Mouse (Mus musculus): Measurements from ENCODE around the gene Olig2. TPM values are rescaled to one million over a fixed set of nuclear protein-coding genes. Genes with fewer than 3 reads are reported as not detected.
"Not testable (repeated sequence)": the region's sequence is repeated elsewhere in the genome, so short reads cannot be mapped to it uniquely, and the experiment has no call there.

The Olig2 gene
- total RNA-seq, 2 experiments from 2014 or later = not detected

DNA sequence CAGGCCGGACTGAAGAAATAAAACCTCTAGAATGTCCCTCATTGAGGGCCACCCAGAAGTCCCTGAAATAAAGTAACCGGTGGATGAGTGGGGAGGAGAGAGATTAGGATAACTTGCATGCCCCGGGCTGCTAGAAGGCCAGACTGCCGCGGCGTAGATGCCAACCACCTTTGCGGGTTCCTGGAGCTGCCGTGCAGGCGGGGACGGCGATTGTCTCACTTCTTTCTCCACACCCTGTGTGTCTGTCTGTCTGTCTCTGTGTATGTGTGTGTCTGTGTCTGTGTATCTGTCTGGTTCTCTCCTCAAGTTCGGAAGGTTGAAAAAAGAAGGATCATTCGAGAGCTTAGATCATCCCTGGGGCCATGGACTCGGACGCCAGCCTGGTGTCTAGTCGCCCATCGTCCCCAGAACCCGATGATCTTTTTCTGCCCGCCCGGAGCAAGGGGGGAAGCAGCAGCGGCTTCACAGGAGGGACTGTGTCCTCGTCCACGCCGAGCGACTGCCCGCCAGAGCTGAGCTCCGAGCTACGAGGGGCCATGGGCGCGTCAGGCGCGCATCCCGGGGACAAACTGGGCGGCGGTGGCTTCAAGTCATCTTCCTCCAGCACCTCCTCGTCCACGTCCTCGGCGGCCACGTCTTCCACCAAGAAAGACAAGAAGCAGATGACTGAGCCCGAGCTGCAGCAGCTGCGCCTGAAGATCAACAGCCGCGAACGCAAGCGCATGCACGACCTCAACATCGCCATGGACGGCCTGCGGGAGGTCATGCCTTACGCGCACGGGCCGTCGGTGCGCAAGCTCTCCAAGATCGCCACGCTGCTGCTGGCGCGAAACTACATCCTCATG is 1.0 kb downstream of the Olig2 start:
- no peak for DNase-seq
- intact Hi-C loops (cut with DNase I) = no loop called here

- intact Hi-C loops (cut with DNase I) = no loop called here
- no peak for DNase-seq
These were observed 1.9 kb downstream of the Olig2 start for GRCm38 (mm10) chr16:91226883-91227759.

- no peak for DNase-seq
- intact Hi-C loops (cut with DNase I) = no loop called here
These were observed 2.4 kb downstream of the Olig2 start for GRCm38 (mm10) chr16:91227760-91228043.

DNA sequence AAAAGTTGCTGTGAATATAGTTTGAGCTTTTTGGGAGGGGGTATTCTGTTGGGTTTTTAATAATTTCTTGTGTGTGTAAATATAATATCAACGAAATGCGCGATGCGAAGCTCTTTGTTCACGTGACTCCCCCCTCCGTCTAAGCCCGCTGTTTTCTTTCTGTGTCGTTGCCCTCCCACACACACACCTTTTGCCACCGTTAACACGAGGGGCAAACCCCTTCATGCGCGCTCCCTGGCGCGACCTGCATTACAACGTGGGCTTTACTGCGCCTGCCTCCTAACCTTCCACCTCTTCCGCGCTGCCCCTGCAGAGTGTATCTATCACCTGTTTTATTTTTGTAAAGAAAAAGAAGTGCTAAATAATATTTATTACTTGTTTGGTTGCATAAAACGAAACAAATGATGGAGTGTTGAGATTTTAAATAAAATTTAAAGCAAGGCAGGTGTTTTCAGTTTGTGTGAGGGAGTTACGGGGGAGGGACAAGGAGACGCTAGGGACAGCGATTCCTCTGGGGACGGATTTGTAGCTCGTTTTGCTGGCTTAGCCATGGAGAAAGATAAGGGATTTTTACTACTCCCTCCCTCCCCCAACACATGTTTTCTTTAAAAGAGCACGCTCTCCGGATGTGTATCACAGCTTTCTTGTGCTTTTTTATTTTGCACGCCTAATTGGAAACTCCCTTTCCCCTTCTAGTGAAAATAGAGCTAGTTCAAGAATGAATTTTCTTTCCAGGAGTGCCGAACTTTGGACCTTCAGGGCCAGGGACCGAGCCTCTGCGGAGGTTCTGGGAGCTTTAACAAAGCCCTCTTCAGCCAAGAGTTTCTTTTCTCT is 3.2 kb downstream of the Olig2 start:
- no peak for DNase-seq
- intact Hi-C loops (cut with DNase I) = no loop called here

GRCm38 (mm10) chr16:91229072-91229348 is 3.8 kb downstream of the Olig2 start:
- DNase-seq = no peak
- intact Hi-C loops (cut with DNase I) = no loop called here

GRCm38 (mm10) chr16:91229643-91230042 is 4.4 kb downstream of the Olig2 start:
- intact Hi-C loops (cut with DNase I) = no loop called here
- DNase-seq = no peak

DNA sequence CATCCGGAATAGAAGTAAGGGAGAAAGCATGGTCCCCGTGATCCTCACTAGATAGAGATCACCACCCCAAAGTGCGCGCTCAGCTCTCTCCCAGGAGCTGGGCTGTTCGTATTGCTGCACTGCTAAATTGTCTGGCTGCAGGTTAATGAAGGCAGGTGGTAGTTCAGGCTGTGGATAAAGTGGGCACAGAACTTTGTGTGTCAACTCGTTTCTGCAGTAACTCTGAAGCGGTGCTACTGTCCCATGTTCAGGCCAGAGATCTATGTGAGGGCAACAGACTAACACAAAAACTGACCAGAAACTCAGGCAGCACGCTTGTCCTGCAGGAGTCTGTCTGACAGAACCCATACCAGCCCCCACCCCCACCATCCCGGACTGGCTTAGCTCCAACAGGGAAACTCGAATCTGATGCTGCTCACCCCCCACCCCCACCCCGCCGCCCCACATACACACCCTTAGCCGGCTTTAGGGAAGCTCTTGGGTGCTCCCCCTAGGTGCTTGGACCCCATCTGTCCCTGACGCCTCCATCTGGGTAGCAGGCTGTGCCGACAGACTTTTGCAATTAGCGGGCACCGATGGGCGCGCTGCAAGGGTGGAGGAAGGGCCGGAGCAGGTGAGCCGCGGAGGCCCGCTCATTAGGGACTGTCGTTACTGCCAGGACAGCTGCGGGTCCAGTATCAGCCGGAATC is 6.7 kb downstream of the Olig2 start:
- no peak for DNase-seq
- intact Hi-C loops (cut with DNase I) = no loop called here

- no peak for DNase-seq
- intact Hi-C loops (cut with DNase I) = no loop called here
These were observed 7.4 kb downstream of the Olig2 start for GRCm38 (mm10) chr16:91232470-91233240.

DNA sequence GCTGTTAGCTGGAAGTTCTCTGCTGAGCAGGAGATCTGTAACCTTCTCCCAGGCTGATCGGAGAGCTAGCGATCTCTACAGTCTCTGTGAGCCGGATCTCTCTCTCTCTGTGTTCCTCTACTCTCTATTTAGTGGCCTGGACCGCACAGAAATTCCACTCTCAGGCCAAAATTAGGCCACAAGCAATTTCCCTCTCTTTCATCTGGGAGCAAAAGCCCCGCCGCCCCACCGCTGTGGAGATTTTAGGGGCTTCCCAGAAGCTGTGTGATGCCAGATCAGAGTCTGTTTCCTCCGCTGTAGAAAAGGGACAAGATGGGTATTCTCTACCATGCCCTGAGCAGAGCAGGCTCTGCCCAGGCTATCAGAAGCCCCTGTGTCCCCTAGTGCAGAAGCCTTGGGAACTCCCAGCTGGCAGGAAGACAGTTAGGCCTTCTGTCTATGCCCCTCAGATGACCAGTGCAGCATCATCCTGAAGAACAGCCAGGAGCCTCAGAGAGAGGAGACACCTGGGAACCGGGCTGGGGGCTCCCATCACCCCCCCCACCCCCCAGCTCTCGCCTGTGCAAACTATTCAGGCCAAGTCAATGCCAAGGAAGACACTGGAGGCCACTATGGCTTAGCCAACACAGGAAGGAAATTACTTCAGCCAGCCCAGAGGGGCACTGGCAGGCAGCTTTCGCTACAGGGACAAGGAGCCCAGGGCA is 8.1 kb downstream of the Olig2 start:
- DNase-seq = no peak
- intact Hi-C loops (cut with DNase I) = no loop called here

- no peak for DNase-seq
- intact Hi-C loops (cut with DNase I) = no loop called here
These were observed 13.8 kb downstream of the Olig2 start for GRCm38 (mm10) chr16:91239024-91239423.

DNA sequence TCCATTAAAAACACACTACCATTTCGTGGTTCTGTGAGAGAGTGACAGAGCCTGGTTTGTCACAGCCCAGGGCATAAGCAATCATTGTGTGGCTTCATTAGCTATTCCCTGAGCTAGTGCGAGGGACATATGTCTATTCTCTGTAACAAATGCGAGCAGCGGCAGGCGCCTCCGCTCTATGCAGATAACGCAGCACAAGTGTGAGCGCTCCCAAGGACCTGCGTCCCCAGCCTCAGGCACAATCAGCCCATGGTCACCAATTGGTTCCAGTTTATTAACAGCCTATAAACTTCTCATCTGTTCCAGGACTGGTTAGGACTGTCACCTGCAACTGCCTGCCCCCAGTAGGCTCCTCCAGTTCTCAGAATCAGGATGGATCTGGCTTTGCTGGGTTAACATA is 21.0 kb downstream of the Olig2 start:
- no peak for DNase-seq
- intact Hi-C loops (cut with DNase I) = no loop called here

DNA sequence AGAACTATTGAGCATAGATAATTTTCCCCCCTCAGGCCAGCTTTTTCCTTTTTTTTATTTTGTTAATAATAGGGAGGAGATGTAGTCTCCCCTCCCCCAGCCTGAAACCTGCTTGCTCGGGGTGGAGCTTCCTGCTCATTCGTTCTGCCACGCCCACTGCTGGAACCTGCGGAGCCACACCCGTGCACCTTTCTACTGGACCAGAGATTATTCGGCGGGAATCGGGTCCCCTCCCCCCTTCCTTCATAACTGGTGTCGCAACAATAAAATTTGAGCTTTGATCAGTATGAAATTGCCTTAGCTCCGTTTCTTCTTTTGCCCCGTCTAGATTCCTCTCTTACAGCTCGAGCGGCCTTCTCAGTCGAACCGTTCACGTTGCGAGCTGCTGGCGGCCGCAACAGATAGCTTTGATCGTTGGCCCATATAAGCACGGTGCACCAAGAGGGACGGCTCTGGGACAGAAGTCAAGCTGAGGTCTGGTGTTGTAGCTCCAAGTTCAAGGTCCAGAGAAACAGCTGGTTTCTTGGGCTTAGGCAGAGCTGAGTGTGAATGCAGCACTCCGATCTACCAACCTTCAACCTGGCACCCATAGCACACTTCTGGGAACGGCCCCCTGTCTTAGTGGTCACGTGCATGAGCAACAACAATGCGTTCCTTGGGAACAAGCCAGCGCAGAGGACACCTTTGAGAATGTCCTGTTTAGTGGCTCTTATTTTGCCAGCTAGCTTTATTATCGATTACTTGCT is 30.3 kb downstream of the Olig2 start:
- DNase-seq; intact Hi-C loops (cut with DNase I): not testable (repeated sequence)

DNA sequence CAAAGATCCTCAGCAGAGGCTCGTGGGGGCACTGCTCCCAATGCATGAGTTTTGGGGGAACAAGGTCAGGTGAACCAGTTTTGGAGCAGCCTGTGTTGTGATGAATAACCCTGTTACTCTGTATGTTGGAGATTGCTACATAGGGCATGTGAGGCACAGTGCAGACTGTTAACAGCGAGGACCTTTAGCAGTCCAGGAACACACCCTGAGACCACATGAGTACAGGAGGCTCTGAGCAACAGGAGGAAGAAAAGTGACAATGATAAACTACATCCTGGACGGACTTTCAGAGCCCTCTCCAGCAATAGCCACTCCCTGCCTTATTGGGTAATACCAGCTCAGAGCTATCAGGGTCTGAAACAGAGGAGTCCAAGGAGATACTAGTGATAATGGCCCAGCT is 33.7 kb downstream of the Olig2 start:
- DNase-seq = no peak
- intact Hi-C loops (cut with DNase I) = no loop called here

- intact Hi-C loops (cut with DNase I) = no loop called here
- DNase-seq = no peak
These were observed 35.6 kb downstream of the Olig2 start for GRCm38 (mm10) chr16:91260861-91261260.

DNA sequence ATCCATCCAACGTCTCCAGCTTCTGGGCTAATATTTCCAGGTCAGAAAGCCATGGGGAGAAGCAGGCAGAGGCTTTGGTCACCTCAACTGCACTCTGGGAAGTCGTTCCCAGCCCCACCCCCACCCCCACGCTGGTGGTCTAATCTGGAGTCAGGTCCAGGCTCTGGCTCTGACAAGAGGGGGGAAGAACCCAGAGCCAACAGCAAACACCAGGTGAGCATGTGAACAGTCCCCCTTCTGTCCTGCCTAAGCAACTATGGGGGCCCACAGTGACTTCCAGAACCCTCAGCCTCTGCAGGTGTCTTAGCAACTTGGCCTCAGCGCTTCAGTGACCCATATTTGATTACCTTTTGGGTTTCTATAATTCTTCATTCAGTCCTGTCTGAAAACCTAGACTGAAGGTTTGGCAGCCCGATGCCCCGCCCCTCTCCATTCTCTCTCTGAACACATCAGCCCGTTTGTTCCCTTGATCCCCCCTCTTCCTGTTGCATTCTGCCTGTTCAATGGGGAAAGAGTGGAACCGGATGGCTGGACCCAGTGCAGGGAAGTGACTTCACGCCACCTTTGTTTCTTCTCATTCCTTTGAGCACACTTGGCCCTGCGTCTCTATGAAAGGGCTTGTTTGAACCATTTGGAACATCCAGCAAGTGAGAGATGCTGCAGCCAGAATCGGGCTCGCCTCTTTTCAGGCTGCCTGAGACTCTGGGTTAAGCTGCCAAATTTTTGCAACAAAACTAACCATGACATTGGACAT is 37.4 kb downstream of the Olig2 start:
- intact Hi-C loops (cut with DNase I) = no loop called here
- DNase-seq = no peak

DNA sequence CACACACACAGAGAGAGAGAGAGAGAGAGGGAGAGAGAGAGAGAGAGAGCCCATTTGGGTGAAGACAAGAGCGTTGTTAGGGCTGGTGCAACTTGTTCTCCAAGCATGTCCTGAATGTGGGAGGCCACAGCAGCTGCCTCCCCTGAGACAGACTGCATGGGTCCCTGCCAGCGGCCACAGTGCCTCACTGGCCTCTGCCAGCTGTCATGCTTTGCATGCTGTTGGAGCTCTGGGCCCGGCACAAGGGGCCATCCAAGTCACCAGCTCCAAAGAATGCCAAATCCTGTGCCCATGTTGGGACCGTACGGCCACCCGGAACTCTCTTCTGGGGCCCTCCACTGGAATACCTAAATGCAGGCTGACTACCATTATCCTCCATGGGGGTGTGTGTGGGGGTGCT is 40.7 kb downstream of the Olig2 start:
- DNase-seq = peak in 1 of 2 experiments; percentile 6
- intact Hi-C loops (cut with DNase I) = no loop called here

DNA sequence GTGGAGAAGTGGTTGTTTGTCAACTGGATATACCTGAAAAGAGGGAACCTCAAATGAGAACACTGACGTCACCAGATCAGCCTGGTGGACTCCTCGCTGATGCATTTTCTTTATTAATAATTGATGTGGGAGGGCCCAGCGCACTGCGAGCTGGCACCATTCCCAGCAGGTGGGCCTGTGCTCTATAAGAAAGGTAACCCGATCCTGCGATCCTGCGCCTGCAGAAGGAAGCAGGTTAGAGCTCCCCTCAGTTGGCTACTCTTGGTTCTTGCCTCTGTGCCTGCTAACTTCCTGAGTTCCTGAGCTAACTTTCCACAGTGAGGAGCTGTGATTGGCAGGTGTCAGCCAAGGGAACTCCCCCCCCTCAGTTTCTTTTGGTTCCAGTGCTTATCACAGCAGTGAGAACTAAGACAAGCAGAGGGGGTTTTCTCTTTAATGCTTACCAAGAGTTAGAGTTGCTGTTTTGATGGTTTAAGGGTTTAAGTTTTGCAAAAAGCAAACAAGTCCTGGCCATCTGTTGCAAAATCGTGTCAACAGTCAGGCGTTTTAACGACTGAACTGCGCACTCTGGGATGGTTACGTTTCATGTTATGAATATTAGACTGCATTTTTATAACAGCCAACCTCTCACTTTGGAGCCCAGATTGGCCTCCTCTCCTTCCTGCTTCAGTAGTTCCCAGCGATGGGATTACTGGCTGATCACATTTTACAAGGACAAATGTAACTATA is 43.6 kb downstream of the Olig2 start:
- no peak for DNase-seq
- intact Hi-C loops (cut with DNase I) = no loop called here

Data from heart, postnatal 10 days (tissue).